23 mouse cellular contexts compared by ENCODE assay signal in genomic region chr15:32310834-32311233, GRCm38 (mm10).
"Had no signal": no experiment of that assay in that cellular context is flagged by ENCODE, and none has a peak within 500 bp of the region (broad histone marks: within the 10 kb centered on the region; RNA-seq: fewer than 3 reads in every experiment).

No protein-coding gene starts in this region.

- H3K9ac ChIP-seq: heart, embryonic 12.5 days; hindbrain, embryonic 13.5 days; hindbrain, embryonic 15.5 days; kidney, embryonic 15.5 days; limb, embryonic 13.5 days; limb, embryonic 15.5 days had no signal

- H3K4me3 ChIP-seq: heart, embryonic 10.5 days; heart, embryonic 12.5 days; hindbrain, embryonic 13.5 days; hindbrain, embryonic 15.5 days; kidney, embryonic 15.5 days; limb, embryonic 13.5 days; limb, embryonic 15.5 days had no signal

- H3K36me3 ChIP-seq: heart, embryonic 10.5 days; heart, embryonic 12.5 days; hindbrain, embryonic 13.5 days; hindbrain, embryonic 15.5 days; kidney, embryonic 15.5 days; limb, embryonic 13.5 days; limb, embryonic 15.5 days had no signal

- H3K27me3 ChIP-seq: heart, embryonic 12.5 days; hindbrain, embryonic 13.5 days; hindbrain, embryonic 15.5 days; kidney, embryonic 15.5 days; limb, embryonic 13.5 days; limb, embryonic 15.5 days had no signal

- H3K4me1 ChIP-seq: hindbrain, embryonic 15.5 days had no signal

- H3K27ac ChIP-seq: heart, embryonic 10.5 days; hindbrain, embryonic 13.5 days; hindbrain, embryonic 15.5 days; hindbrain, postnatal 0 days; kidney, embryonic 15.5 days; kidney, postnatal 0 days; limb, embryonic 13.5 days; limb, embryonic 15.5 days had no signal

- H3K4me2 ChIP-seq: heart, embryonic 12.5 days; hindbrain, embryonic 13.5 days; hindbrain, embryonic 15.5 days; kidney, embryonic 15.5 days; limb, embryonic 13.5 days; limb, embryonic 15.5 days had no signal

- ATAC-seq: hindbrain, postnatal 0 days; intestine, embryonic 16.5 days had no signal

- H3K9me3 ChIP-seq: heart, embryonic 10.5 days; heart, embryonic 12.5 days; hindbrain, embryonic 13.5 days; hindbrain, embryonic 15.5 days; kidney, embryonic 15.5 days; limb, embryonic 13.5 days; limb, embryonic 15.5 days had no signal

- DNase-seq: gastrocnemius, postnatal 14 days; gastrocnemius, postnatal 36 days; heart, adult 18-20 months; heart, postnatal 10 days; heart, postnatal 36 days; kidney, adult 11 months; kidney, adult 2 months; kidney, adult 9 months; kidney, postnatal 14 days; kidney, postnatal 36 days; layer of hippocampus, adult 9-11 months; layer of hippocampus, postnatal 36 days; left cerebral cortex, postnatal 4 days had no signal
